Mouse (Mus musculus): ENCODE data around the gene Spns1.

GRCm38 (mm10) chr7:126397221-126397620, 20.0 kb upstream of the Spns1 start:
- TF ChIP-seq POLR2A (IDR thresholded peaks at IDR 0.05; ENCODE audit: borderline replicate concordance, extremely low read depth, low read depth, low read length) (no peak), CTCF (IDR thresholded peaks at IDR 0.05; ENCODE audit: insufficient read depth, low read length) (no peak)

Measured in lung, adult 2 months (tissue).